Mouse (Mus musculus): Measurements from ENCODE around the gene Ssx2ip. TPM values are rescaled to one million over a fixed set of nuclear protein-coding genes. Genes with fewer than 3 reads are reported as not detected.
"Not testable (repeated sequence)": the region's sequence is repeated elsewhere in the genome, so short reads cannot be mapped to it uniquely, and the experiment has no call there.

Gene Ssx2ip
- polyA plus RNA-seq, 1 experiment from 2014 or later, result 19.6 TPM

- H3K27me3 ChIP-seq, result no peaks in the 10 kb centered on the region
- H3K4me3 ChIP-seq (replicated peaks), result no peak overlapping the region
- H3K9me3 ChIP-seq, result no peaks in the 10 kb centered on the region
- WGBS, result 90% methylated on average over 7 of the region's 7 CpGs
- no peak overlapping the region for H3K27ac ChIP-seq
- H3K9ac ChIP-seq (replicated peaks), result no peak overlapping the region
- no peaks in the 10 kb centered on the region for H3K4me1 ChIP-seq (replicated peaks)
- no peak overlapping the region for H3K4me2 ChIP-seq
- no peak for ATAC-seq (ENCODE audit: insufficient number of reproducible peaks, insufficient read depth, low FRiP score, low TSS enrichment, low read depth)
- peaks cover 45% of the 10 kb centered on the region for H3K36me3 ChIP-seq
Measured at GRCm38 (mm10) chr3:146418901-146419300, 14.5 kb downstream of the Ssx2ip start.

- Histone ChIP-seq H3K9ac (replicated peaks) (no peak overlapping the region), H3K4me3 (replicated peaks) (no peak overlapping the region), H3K36me3 (peaks cover 45% of the 10 kb centered on the region), H3K27me3 (no peaks in the 10 kb centered on the region), H3K4me1 (replicated peaks) (0 out of 2 replicates have a peak, but pooled peaks cover 3% of the 10 kb centered on the region), H3K9me3 (no peaks in the 10 kb centered on the region), H3K4me2 (no peak overlapping the region), H3K27ac (no peak overlapping the region)
- WGBS, result 93% methylated on average over 9 of the region's 9 CpGs
- no peak for ATAC-seq (ENCODE audit: insufficient number of reproducible peaks, insufficient read depth, low FRiP score, low TSS enrichment, low read depth)
Measured at GRCm38 (mm10) chr3:146419534-146419933, 15.1 kb downstream of the Ssx2ip start.

- H3K36me3 ChIP-seq, result peaks cover 45% of the 10 kb centered on the region
- 0 out of 2 replicates have a peak, but pooled peaks cover 3% of the 10 kb centered on the region for H3K4me1 ChIP-seq (replicated peaks)
- no peak overlapping the region for H3K27ac ChIP-seq
- no peaks in the 10 kb centered on the region for H3K27me3 ChIP-seq
- H3K9ac ChIP-seq (replicated peaks), result no peak overlapping the region
- H3K4me2 ChIP-seq, result no peak overlapping the region
- H3K4me3 ChIP-seq (replicated peaks), result no peak overlapping the region
- 94% methylated on average over 15 of the region's 15 CpGs for WGBS
- H3K9me3 ChIP-seq, result no peaks in the 10 kb centered on the region
- ATAC-seq (ENCODE audit: insufficient number of reproducible peaks, insufficient read depth, low FRiP score, low TSS enrichment, low read depth), result no peak
Measured at GRCm38 (mm10) chr3:146419992-146420537, 15.6 kb downstream of the Ssx2ip start.

- no peak overlapping the region for H3K4me2 ChIP-seq
- 0 out of 2 replicates have a peak, but pooled peaks cover 3% of the 10 kb centered on the region for H3K4me1 ChIP-seq (replicated peaks)
- ATAC-seq (ENCODE audit: insufficient number of reproducible peaks, insufficient read depth, low FRiP score, low TSS enrichment, low read depth), result no peak
- no peak overlapping the region for H3K27ac ChIP-seq
- no peaks in the 10 kb centered on the region for H3K27me3 ChIP-seq
- no peaks in the 10 kb centered on the region for H3K9me3 ChIP-seq
- 24% methylated on average over 8 of the region's 8 CpGs for WGBS
- no peak overlapping the region for H3K4me3 ChIP-seq (replicated peaks)
- no peak overlapping the region for H3K9ac ChIP-seq (replicated peaks)
- H3K36me3 ChIP-seq, result peaks cover 51% of the 10 kb centered on the region
Measured at GRCm38 (mm10) chr3:146421787-146422186, 17.3 kb downstream of the Ssx2ip start.

GRCm38 (mm10) chr3:146423710-146424109 is 19.3 kb downstream of the Ssx2ip start:
- no peaks in the 10 kb centered on the region for H3K9me3 ChIP-seq
- H3K4me2 ChIP-seq, result no peak overlapping the region
- H3K4me1 ChIP-seq (replicated peaks), result 0 out of 2 replicates have a peak, but pooled peaks cover 3% of the 10 kb centered on the region
- ATAC-seq (ENCODE audit: insufficient number of reproducible peaks, insufficient read depth, low FRiP score, low TSS enrichment, low read depth), result no peak
- peaks cover 56% of the 10 kb centered on the region for H3K36me3 ChIP-seq
- no peak overlapping the region for H3K9ac ChIP-seq (replicated peaks)
- 89% methylated on average over 7 of the region's 7 CpGs for WGBS
- H3K4me3 ChIP-seq (replicated peaks), result no peak overlapping the region
- H3K27me3 ChIP-seq, result no peaks in the 10 kb centered on the region
- no peak overlapping the region for H3K27ac ChIP-seq

- WGBS, result 75% methylated on average over 7 of the region's 7 CpGs
- Histone ChIP-seq H3K27ac (no peak overlapping the region), H3K4me2 (no peak overlapping the region), H3K4me1 (replicated peaks) (0 out of 2 replicates have a peak, but pooled peaks cover 3% of the 10 kb centered on the region), H3K4me3 (replicated peaks) (no peak overlapping the region), H3K9me3 (no peaks in the 10 kb centered on the region), H3K36me3 (peaks cover 55% of the 10 kb centered on the region), H3K9ac (replicated peaks) (no peak overlapping the region), H3K27me3 (no peaks in the 10 kb centered on the region)
- ATAC-seq (ENCODE audit: insufficient number of reproducible peaks, insufficient read depth, low FRiP score, low TSS enrichment, low read depth), result no peak
Measured at GRCm38 (mm10) chr3:146424306-146424900, 20.0 kb downstream of the Ssx2ip start.

GRCm38 (mm10) chr3:146425902-146426301 is 21.5 kb downstream of the Ssx2ip start:
- H3K4me2 ChIP-seq, result no peak overlapping the region
- H3K4me1 ChIP-seq (replicated peaks), result 0 out of 2 replicates have a peak, but pooled peaks cover 3% of the 10 kb centered on the region
- H3K36me3 ChIP-seq, result peaks cover 53% of the 10 kb centered on the region
- H3K27ac ChIP-seq, result no peak overlapping the region
- no peak for ATAC-seq (ENCODE audit: insufficient number of reproducible peaks, insufficient read depth, low FRiP score, low TSS enrichment, low read depth)
- 64% methylated on average over 7 of the region's 7 CpGs for WGBS
- no peaks in the 10 kb centered on the region for H3K9me3 ChIP-seq
- H3K9ac ChIP-seq (replicated peaks), result no peak overlapping the region
- no peak overlapping the region for H3K4me3 ChIP-seq (replicated peaks)
- H3K27me3 ChIP-seq, result no peaks in the 10 kb centered on the region

- no peaks in the 10 kb centered on the region for H3K27me3 ChIP-seq
- 0 out of 2 replicates have a peak, but pooled peaks cover 3% of the 10 kb centered on the region for H3K4me1 ChIP-seq (replicated peaks)
- no peaks in the 10 kb centered on the region for H3K9me3 ChIP-seq
- H3K36me3 ChIP-seq, result peaks cover 59% of the 10 kb centered on the region
- WGBS, result 91% methylated on average over 8 of the region's 8 CpGs
- H3K9ac ChIP-seq (replicated peaks), result no peak overlapping the region
- H3K4me2 ChIP-seq, result no peak overlapping the region
- no peak overlapping the region for H3K4me3 ChIP-seq (replicated peaks)
- H3K27ac ChIP-seq, result no peak overlapping the region
- no peak for ATAC-seq (ENCODE audit: insufficient number of reproducible peaks, insufficient read depth, low FRiP score, low TSS enrichment, low read depth)
Measured at GRCm38 (mm10) chr3:146426489-146426888, 22.0 kb downstream of the Ssx2ip start.

GRCm38 (mm10) chr3:146433063-146433462 is 28.6 kb downstream of the Ssx2ip start:
- 92% methylated on average over 11 of the region's 11 CpGs for WGBS

GRCm38 (mm10) chr3:146433681-146434350 is 29.4 kb downstream of the Ssx2ip start:
- H3K4me3 ChIP-seq (replicated peaks), result no peak overlapping the region
- no peaks in the 10 kb centered on the region for H3K9me3 ChIP-seq
- ATAC-seq (ENCODE audit: insufficient number of reproducible peaks, insufficient read depth, low FRiP score, low TSS enrichment, low read depth), result no peak
- H3K4me2 ChIP-seq, result no peak overlapping the region
- H3K4me1 ChIP-seq (replicated peaks), result no peaks in the 10 kb centered on the region
- H3K36me3 ChIP-seq, result peaks cover 80% of the 10 kb centered on the region
- H3K27me3 ChIP-seq, result no peaks in the 10 kb centered on the region
- WGBS, result 88% methylated on average over 14 of the region's 14 CpGs
- H3K27ac ChIP-seq, result no peak overlapping the region
- H3K9ac ChIP-seq (replicated peaks), result no peak overlapping the region

More at GRCm38 (mm10) chr3:146433063-146433462, 28.6 kb downstream of the Ssx2ip start:
- H3K36me3 ChIP-seq, result peaks cover 80% of the 10 kb centered on the region
- not testable (repeated sequence) for H3K4me2 ChIP-seq; H3K9ac ChIP-seq (replicated peaks); H3K4me3 ChIP-seq (replicated peaks); ATAC-seq (ENCODE audit: insufficient number of reproducible peaks, insufficient read depth, low FRiP score, low TSS enrichment, low read depth); H3K4me1 ChIP-seq (replicated peaks); H3K9me3 ChIP-seq; H3K27me3 ChIP-seq; H3K27ac ChIP-seq

GRCm38 (mm10) chr3:146434686-146435085 is 30.2 kb downstream of the Ssx2ip start:
- ATAC-seq (ENCODE audit: insufficient number of reproducible peaks, insufficient read depth, low FRiP score, low TSS enrichment, low read depth), result no peak
- H3K27ac ChIP-seq, result no peak overlapping the region
- no peak overlapping the region for H3K4me3 ChIP-seq (replicated peaks)
- H3K4me1 ChIP-seq (replicated peaks), result no peaks in the 10 kb centered on the region
- H3K9me3 ChIP-seq, result no peaks in the 10 kb centered on the region
- H3K27me3 ChIP-seq, result no peaks in the 10 kb centered on the region
- no peak overlapping the region for H3K9ac ChIP-seq (replicated peaks)
- peaks cover 75% of the 10 kb centered on the region for H3K36me3 ChIP-seq
- no peak overlapping the region for H3K4me2 ChIP-seq
- 95% methylated on average over 8 of the region's 8 CpGs for WGBS

All from limb, embryonic 12.5 days (tissue).